Comparison of ENCODE assay signal across 8 mouse cellular contexts in genomic region chr16:96896510-96897133, GRCm38 (mm10).
DNase-seq lines count a peak whose midpoint lies in the region; ATAC-seq lines count a peak whose summit lies in the region.

No protein-coding gene starts in this region.

- no peaks in the 10 kb centered on the region for H3K4me1 ChIP-seq in heart, embryonic 10.5 days
- H3K4me1 ChIP-seq in midbrain, embryonic 13.5 days (replicated peaks): peaks cover 21% of the 10 kb centered on the region

- no peak for DNase-seq in heart, embryonic 10.5 days (ENCODE audit: low spot score)
- no peak for DNase-seq in heart, adult 9 months (ENCODE audit: low spot score in 2 of 2)
- peak; percentile 60 for DNase-seq in right cerebral cortex, postnatal 4 days
- DNase-seq in right cerebral cortex, adult 18-20 months: no peak
- DNase-seq in cerebellum, postnatal 14 days: peak; percentile 75 to 79
- DNase-seq in heart, postnatal 4 days: peak; percentile 47
- DNase-seq in spleen, postnatal 4 days (ENCODE audit: low spot score in 2 of 2): no peak

- H3K36me3 ChIP-seq in heart, embryonic 10.5 days: no peaks in the 10 kb centered on the region
- no peaks in the 10 kb centered on the region for H3K36me3 ChIP-seq in midbrain, embryonic 13.5 days

- 62% methylated on average over 10 of the region's 10 CpGs for WGBS in heart, embryonic 10.5 days
- WGBS in midbrain, embryonic 13.5 days: 37% methylated on average over 10 of the region's 10 CpGs

- H3K9ac ChIP-seq in midbrain, embryonic 13.5 days (replicated peaks): no peak overlapping the region

- 0 out of 2 replicates have a peak, but pooled peaks have one; percentile 62 for ATAC-seq in midbrain, embryonic 13.5 days

- H3K4me3 ChIP-seq in heart, embryonic 10.5 days: no peak overlapping the region
- H3K4me3 ChIP-seq in midbrain, embryonic 13.5 days (replicated peaks): no peak overlapping the region

- no peaks in the 10 kb centered on the region for H3K9me3 ChIP-seq in heart, embryonic 10.5 days
- no peaks in the 10 kb centered on the region for H3K9me3 ChIP-seq in midbrain, embryonic 13.5 days

- no peak overlapping the region for H3K4me2 ChIP-seq in midbrain, embryonic 13.5 days (replicated peaks)

- H3K27me3 ChIP-seq in heart, embryonic 10.5 days (ENCODE audit: insufficient read depth, poor library complexity, severe bottlenecking): no peaks in the 10 kb centered on the region
- H3K27me3 ChIP-seq in midbrain, embryonic 13.5 days: no peaks in the 10 kb centered on the region

- peak overlapping the region; percentile 22; the same call in 1 of the 2 replicates for H3K27ac ChIP-seq in heart, embryonic 10.5 days
- peak overlapping the region; percentile 49 for H3K27ac ChIP-seq in midbrain, embryonic 13.5 days

Comparison
In these comparisons a context has a peak if more than half of its experiments do, and no peak if none do; other contexts are left out.
1. DNase-seq: peak in right cerebral cortex, postnatal 4 days (single experiment), cerebellum, postnatal 14 days (2 of 2) and heart, postnatal 4 days (single experiment); none in heart, embryonic 10.5 days (single experiment), heart, adult 9 months (0 of 2), right cerebral cortex, adult 18-20 months (single experiment) and spleen, postnatal 4 days (0 of 2).